Mouse (Mus musculus): ENCODE data around the gene Pon3. TPM values are rescaled to one million over a fixed set of nuclear protein-coding genes. Genes with fewer than 3 reads are reported as not detected.

The Pon3 gene
- total RNA-seq, 1 experiment from 2014 or later: 2.9 TPM

DNA sequence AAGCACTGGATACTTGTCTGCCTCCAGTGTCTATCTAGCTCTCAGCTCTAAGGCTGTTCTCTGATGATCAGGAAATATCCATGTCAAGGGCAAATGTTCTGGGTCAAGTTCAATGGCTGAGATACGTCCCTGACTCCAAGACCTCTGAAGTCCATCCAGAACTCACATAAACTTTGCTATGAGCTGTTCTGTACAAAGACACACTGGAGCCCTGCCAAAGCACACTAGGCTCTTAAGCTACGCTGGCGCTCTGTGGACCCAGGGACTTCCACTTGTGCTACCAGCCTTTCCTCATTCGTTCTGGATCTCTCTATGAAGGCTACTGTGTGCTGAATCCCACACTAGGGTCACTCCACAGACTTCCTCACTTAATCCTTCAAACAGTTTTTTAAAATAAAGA, 66.6 kb downstream of the Pon3 start:
- no peak for ATAC-seq (ENCODE audit: extremely low read depth, insufficient number of reproducible peaks, low FRiP score, poor library complexity, severe bottlenecking)

DNA sequence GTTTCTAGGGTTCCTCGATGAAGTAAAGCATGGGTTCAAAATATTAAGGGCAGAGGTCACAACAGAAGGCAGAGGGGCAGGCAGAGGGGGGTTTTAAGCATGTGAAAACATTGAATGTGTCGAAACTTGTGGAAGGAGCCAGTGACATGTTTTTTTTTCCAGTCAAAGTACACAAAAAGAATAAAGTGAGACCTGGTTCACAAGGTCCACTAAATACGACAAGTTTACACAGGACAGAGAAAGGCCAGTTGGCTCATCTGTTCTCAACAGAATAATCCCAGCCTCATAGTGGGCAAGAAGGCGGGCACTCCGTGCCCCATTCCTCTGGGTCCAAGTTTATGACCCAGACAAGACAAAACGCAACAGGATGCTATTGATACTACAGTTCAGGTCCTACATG, 67.1 kb downstream of the Pon3 start:
- ATAC-seq (ENCODE audit: extremely low read depth, insufficient number of reproducible peaks, low FRiP score, poor library complexity, severe bottlenecking): no peak

DNA sequence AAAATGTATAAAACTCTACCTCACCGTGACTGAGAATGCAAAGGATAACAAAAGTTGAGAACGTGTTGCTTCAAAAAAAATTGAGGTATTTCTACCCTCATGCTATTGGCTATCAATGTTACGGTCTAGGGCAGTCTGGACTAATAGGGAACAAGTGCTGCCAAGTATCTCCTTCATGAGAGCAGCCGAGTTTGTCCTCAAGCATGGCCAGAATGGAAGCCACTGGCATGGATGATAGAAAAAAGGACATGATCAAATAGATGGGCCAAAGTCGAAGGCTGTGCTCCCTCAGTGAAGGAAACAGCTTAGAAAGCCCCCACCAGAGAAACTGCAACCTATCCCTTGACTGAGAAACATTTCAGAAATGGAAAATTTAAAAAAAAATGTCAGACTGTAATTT, 68.0 kb downstream of the Pon3 start:
- ATAC-seq (ENCODE audit: extremely low read depth, insufficient number of reproducible peaks, low FRiP score, poor library complexity, severe bottlenecking): no peak

DNA sequence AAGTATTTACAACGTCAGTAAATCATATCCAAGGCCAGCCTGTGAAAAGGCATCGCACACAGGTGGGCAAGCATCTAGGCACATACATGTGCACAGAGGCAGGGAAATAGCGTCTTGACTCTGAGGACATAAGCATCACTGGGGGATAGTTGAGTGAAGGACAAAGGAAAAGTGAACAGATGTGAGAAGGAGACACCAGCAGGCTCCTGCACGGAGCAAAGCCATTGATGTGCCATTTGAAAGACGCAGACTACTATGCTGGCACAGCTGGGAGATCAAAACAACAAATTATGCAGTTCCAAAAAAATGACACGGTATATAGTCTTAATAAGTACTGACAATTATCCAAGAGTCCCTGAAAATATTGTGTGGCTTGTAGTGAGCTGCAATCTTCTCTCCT, 68.5 kb downstream of the Pon3 start:
- ATAC-seq (ENCODE audit: extremely low read depth, insufficient number of reproducible peaks, low FRiP score, poor library complexity, severe bottlenecking): no peak

DNA sequence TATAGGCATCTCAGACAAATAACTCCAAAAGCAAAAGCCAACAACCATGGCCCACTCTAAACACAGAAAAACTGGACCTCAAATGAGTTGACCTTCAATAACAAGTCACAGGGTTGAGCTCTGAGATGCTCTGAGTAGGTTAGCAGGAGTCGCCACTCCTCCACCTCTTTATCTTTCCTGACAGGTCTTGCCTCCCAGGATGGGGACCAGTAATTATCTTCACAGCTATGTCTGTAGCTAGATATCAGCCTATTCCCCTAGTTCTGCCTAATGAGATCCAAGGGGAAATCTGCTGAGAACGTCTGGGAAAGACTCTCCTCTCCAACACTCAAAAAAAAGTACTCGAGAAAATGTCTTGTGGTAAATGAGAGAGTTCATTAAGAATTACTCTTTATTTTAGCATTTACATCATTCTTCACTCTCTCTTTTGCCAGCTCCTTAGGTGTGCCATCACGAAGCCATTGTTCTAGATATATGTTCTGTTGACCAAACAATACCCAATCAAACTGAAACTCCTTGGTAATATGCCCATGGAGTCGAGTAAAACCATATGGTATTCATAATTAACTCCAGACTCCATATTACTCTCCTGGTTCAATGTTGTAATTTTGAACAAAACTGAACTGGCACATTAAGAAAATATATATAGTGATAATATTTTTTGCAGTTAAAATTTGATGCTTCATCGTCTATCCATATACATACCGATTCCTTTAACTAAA, 69.7 kb downstream of the Pon3 start:
- ATAC-seq (ENCODE audit: extremely low read depth, insufficient number of reproducible peaks, low FRiP score, poor library complexity, severe bottlenecking): no peak

DNA sequence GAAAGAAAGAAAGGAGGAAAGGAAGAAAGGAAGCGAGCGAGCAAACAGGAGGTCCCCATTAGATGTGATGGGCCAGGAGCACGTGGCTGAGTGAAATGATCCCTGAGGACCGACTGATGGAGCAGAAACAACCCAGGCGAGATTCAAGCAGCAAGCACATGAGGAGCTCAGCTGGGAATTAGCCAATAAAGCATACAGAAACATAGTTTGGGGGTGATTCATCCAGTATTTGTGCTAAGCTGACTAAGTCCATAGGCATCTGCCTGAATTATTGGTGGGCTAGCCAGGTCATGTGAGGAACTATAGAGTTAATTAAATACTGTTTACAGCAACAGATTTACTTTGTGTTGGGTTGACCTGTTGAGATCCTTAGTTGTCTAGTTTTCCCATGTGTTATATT, 75.4 kb downstream of the Pon3 start:
- ATAC-seq (ENCODE audit: extremely low read depth, insufficient number of reproducible peaks, low FRiP score, poor library complexity, severe bottlenecking): no peak

DNA sequence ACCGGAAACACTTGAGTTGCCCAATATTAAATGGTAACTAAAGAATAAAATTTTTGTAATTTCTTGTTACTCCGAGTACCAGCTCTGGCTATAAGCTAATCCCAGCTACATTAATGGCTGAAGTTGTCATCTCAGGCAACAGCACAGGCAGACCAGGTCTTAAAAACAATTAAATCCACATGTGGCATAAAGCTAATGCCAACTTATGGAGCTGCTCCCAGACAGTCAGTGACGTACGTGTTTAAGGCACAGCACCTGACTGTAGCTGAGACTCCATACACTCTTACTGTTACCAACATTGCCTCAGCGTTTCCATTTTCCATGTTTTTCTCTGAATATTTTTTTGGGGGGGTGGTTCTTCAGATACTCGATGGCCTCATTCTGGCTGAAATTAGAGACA, 76.9 kb downstream of the Pon3 start:
- ATAC-seq (ENCODE audit: extremely low read depth, insufficient number of reproducible peaks, low FRiP score, poor library complexity, severe bottlenecking): no peak

DNA sequence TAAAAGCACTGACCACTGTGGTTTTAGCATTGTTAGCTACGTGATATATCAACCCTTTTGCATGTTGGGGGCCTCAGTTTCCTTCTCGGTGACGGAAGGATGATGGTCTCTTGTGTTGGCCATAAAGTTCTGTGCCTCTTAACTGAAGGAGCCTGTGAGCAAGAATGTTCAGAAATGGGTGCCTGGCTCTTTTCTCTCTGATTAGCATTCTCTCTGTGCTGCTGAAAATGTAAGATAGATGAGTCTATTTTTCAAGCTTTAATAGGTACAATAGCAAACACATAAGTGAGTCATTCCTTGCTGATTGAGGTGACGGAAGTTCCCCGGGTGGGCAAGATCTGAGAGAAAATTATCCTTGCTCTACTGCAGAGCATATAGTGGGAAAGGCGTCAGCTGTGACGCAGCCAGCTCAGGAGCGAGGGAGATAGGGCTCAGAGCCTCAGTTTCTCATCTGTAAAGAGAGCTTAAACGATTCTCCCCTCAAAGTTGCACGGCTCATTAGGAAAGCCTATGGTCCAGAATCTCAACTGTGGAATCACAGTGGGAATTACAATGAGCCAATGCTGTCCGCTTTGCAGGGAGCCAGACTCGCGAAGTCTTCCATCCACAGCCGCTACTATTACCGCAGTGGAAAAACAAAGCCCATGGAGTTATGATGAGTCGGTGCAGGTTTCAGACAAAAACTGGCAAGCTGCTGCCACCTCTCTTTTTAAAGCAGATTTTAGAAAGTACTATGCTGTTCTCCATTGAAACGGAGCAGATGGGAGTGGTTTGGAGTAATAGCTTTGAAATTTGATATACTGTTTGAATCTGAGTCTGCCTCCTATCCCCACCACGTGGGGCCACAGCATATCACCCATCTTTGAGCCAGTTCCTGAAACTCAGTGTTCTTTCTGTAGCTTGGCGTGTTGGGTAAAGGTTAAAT, 77.9 kb downstream of the Pon3 start:
- no peak for ATAC-seq (ENCODE audit: extremely low read depth, insufficient number of reproducible peaks, low FRiP score, poor library complexity, severe bottlenecking)

DNA sequence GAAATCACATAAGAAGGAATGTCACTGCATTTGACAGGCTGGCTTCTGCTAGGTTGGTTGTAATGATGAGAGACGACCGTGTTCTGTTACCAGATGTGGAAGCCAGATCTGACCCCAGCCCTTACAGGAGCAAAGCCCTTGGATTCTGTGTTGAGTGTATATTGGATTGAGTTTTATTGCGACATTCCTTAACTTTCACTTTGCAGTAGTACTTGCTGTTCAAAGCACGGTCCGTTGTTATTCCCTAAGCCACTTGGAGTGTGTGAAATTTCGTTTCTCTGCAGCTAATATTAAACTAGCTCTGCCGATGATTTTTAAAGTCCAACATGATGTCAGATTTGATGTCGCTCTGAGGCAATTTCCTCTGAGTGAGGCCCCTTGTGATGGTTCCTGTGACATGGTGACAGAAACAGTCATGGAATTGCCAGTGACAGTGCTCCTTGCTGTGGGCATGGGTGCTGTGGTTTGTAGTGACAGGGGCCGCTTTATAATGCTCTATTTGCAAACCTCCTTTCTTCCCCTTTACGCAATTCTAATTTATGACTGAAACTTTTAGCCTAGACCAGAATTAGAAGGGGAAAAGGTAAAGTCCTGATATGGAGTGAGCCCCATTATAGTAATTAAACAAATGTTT, 81.8 kb downstream of the Pon3 start:
- no peak for ATAC-seq (ENCODE audit: extremely low read depth, insufficient number of reproducible peaks, low FRiP score, poor library complexity, severe bottlenecking)

DNA sequence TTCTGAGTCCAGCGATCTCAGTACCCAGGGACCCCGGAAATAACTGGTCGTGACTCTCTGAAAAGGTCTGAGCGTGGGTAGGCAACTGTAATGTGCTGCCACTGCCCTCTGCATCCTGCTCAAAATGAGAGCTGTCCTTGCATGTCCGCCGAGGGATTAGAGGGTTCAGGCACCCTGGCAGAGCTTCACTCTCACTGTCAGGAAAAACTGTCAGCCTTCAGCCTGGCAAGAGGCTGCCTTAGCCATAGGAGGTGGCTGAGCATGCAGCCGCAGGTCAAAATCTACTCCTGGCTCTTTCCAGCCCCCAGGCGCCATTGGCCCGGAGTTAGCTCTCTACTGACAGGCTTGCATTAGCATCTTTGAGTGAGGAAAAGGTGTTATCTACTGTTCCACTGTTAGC, 83.5 kb downstream of the Pon3 start:
- ATAC-seq (ENCODE audit: extremely low read depth, insufficient number of reproducible peaks, low FRiP score, poor library complexity, severe bottlenecking): no peak

DNA sequence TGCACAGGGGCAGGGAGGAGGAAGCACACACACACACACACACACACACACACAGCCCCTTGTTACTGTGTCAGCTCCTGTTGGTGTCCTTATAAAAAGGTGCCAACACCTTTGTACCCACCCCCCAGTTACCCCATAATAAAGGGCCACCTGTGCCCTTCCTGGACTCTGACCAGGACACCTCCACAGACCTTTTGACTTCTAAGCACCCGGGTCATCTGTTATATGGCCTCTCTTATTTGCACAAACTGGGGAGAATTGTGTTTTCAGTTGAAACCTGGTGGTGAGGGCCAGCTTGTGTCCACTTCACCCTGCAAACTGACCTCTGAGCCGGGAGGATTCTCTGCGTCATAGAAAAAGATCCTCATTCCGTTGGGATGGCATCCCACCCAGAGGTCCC, 84.7 kb downstream of the Pon3 start:
- ATAC-seq (ENCODE audit: extremely low read depth, insufficient number of reproducible peaks, low FRiP score, poor library complexity, severe bottlenecking): no peak

Other genes with a start within 250 kb of the Pon3 start
- gene Pon1, start 62.3 kb downstream of the Pon3 start, total RNA-seq (2017): not detected in 2 replicates
- gene Pon2, start 42.2 kb upstream of the Pon3 start, total RNA-seq (2017): 37.7 and 39.7 TPM in 2 replicates
- gene Asb4, start 127.1 kb upstream of the Pon3 start, total RNA-seq (2017): not detected in 2 replicates
- gene Pdk4, start 240.0 kb upstream of the Pon3 start, total RNA-seq (2017): not detected in 2 replicates